Mouse (Mus musculus): ENCODE measurements around the gene Rtf1. TPM values are rescaled to one million over a fixed set of nuclear protein-coding genes. Genes with fewer than 3 reads are reported as not detected.

The Rtf1 gene
- 21.3 TPM for polyA plus RNA-seq (2014; fragmentation: Illumina TruSeq; extraction: RNeasy Lipid Tissue Mini Kit (QIAGEN cat#74804); ENCODE audit: low read depth, low replicate concordance)

GRCm38 (mm10) chr2:119674525-119675214 is at the start of gene Rtf1:
Gene Rtf1 (plus strand): TSS chr2:119675068.

GRCm38 (mm10) chr2:119662220-119663182 is 12.4 kb upstream of the Rtf1 start, which contains the start of gene Ndufaf1:
Gene Ndufaf1 (minus strand): TSS chr2:119662827.

GRCm38 (mm10) chr2:119741581-119742411 is 66.9 kb downstream of the Rtf1 start, which contains the start of gene Itpka:
Gene Itpka (plus strand): TSS chr2:119742337.

GRCm38 (mm10) chr2:119760251-119760650 is 85.4 kb downstream of the Rtf1 start, which contains the start of gene Ltk:
Gene Ltk (minus strand): TSS chr2:119760431.

Other genes starting within 250 kb of the Rtf1 start
- 10.4 TPM for gene Ino80, start 197.4 kb upstream of the Rtf1 start, polyA plus RNA-seq (2014; fragmentation: Illumina TruSeq; extraction: RNeasy Lipid Tissue Mini Kit (QIAGEN cat#74804); ENCODE audit: low read depth, low replicate concordance)
- gene Exd1, start 127.4 kb upstream of the Rtf1 start, polyA plus RNA-seq (2014; fragmentation: Illumina TruSeq; extraction: RNeasy Lipid Tissue Mini Kit (QIAGEN cat#74804); ENCODE audit: low read depth, low replicate concordance): 3.5 TPM
- gene Chp1, start 127.4 kb upstream of the Rtf1 start, polyA plus RNA-seq (2014; fragmentation: Illumina TruSeq; extraction: RNeasy Lipid Tissue Mini Kit (QIAGEN cat#74804); ENCODE audit: low read depth, low replicate concordance): 192 TPM
- gene Nusap1, start 56.8 kb upstream of the Rtf1 start, polyA plus RNA-seq (2014; fragmentation: Illumina TruSeq; extraction: RNeasy Lipid Tissue Mini Kit (QIAGEN cat#74804); ENCODE audit: low read depth, low replicate concordance): 2.0 TPM
- gene Oip5, start 56.6 kb upstream of the Rtf1 start, polyA plus RNA-seq (2014; fragmentation: Illumina TruSeq; extraction: RNeasy Lipid Tissue Mini Kit (QIAGEN cat#74804); ENCODE audit: low read depth, low replicate concordance): 2.2 TPM
- 22.2 TPM for gene Ndufaf1, start 12.2 kb upstream of the Rtf1 start, polyA plus RNA-seq (2014; fragmentation: Illumina TruSeq; extraction: RNeasy Lipid Tissue Mini Kit (QIAGEN cat#74804); ENCODE audit: low read depth, low replicate concordance)
- gene Itpka, start 67.3 kb downstream of the Rtf1 start, polyA plus RNA-seq (2014; fragmentation: Illumina TruSeq; extraction: RNeasy Lipid Tissue Mini Kit (QIAGEN cat#74804); ENCODE audit: low read depth, low replicate concordance): 2.2 TPM
- 0.12 TPM for gene Ltk, start 85.4 kb downstream of the Rtf1 start, polyA plus RNA-seq (2014; fragmentation: Illumina TruSeq; extraction: RNeasy Lipid Tissue Mini Kit (QIAGEN cat#74804); ENCODE audit: low read depth, low replicate concordance)
- 10.5 TPM for gene Rpap1, start 112.5 kb downstream of the Rtf1 start, polyA plus RNA-seq (2014; fragmentation: Illumina TruSeq; extraction: RNeasy Lipid Tissue Mini Kit (QIAGEN cat#74804); ENCODE audit: low read depth, low replicate concordance)
- 4.2 TPM for gene Tyro3, start 122.7 kb downstream of the Rtf1 start, polyA plus RNA-seq (2014; fragmentation: Illumina TruSeq; extraction: RNeasy Lipid Tissue Mini Kit (QIAGEN cat#74804); ENCODE audit: low read depth, low replicate concordance)
- gene Mga, start 222.2 kb downstream of the Rtf1 start, polyA plus RNA-seq (2014; fragmentation: Illumina TruSeq; extraction: RNeasy Lipid Tissue Mini Kit (QIAGEN cat#74804); ENCODE audit: low read depth, low replicate concordance): 21.2 TPM